Mouse (Mus musculus) ES-Bruce4 (cell line): ENCODE measurements around the gene Atf4.

Experiments
- CTCF ChIP-seq: IDR thresholded peaks from one replicate; pipeline ENCODE4 v1.8.1; 2011; ENCODE audit warnings: low read depth, low read length
- EP300 ChIP-seq: IDR thresholded peaks from 2 replicates; pipeline ENCODE4 v1.6.1; 2011; ENCODE audit warnings: low read depth, low read length; ENCODE audit not compliant: insufficient read depth
- POLR2A ChIP-seq: IDR thresholded peaks from one replicate; pipeline ENCODE4 v1.8.1; 2011; ENCODE audit warnings: low read length; ENCODE audit not compliant: insufficient read depth

- no peak for TF ChIP-seq POLR2A
- TF ChIP-seq EP300, result no peak
- TF ChIP-seq CTCF, result no peak
These were observed 16.9 kb downstream of the Atf4 start for GRCm38 (mm10) chr15:80271858-80272396.
